ENCODE assay signal across 9 mouse cellular contexts in the genomic region with DNA sequence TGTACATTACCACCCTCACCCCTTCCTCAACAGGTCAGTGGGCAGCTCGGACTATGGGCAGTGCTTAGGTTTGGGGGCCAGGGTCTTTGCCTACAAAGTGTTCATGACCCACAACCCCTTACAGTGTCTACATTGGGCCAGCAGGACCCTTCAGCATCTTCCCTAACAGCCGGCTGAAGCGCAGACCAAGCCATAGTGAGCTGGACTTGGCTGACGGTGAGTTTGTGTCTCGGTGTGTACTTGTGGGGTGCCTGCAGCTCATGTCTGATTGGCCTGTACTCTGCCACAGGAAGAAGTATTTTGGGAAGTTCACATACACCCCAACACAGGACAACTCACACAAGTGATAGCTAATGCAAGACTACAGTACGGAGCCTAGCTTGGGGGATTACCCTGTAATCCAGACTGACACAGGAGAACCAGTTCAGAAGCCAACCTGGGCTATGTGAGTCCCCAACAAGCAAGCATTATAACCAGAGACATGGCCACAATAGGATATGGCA. TPM values are rescaled to one million over a fixed set of nuclear protein-coding genes. Genes with fewer than 3 reads are reported as not detected.
DNase-seq lines count a peak whose midpoint lies in the region; ATAC-seq and TF ChIP-seq lines count a peak whose summit lies in the region.
"Had no signal": no experiment of that assay in that cellular context is flagged by ENCODE, and none has a peak within 500 bp of the region (broad histone marks: within the 10 kb centered on the region; RNA-seq: fewer than 3 reads in every experiment).

No protein-coding gene starts in this region.

- no peak for ATAC-seq in lung, embryonic 14.5 days (ENCODE audit: insufficient read depth)
- ATAC-seq in hindbrain, embryonic 12.5 days (ENCODE audit: low FRiP score), result no peak
- ATAC-seq in liver, embryonic 16.5 days (ENCODE audit: low read depth), result no peak

- no peak overlapping the region for H3K27ac ChIP-seq in cerebellum, adult 2 months (ENCODE audit: insufficient read depth, low read length)
- peak overlapping the region; percentile 44 for H3K27ac ChIP-seq in lung, embryonic 14.5 days (ENCODE audit: low read depth)
- H3K27ac ChIP-seq in hindbrain, embryonic 12.5 days, result no peak overlapping the region
- peak overlapping the region; percentile 98 for H3K27ac ChIP-seq in liver, embryonic 16.5 days (ENCODE audit: low read length)

- TF ChIP-seq CTCF in cerebellum, adult 2 months (IDR thresholded peaks at IDR 0.05; ENCODE audit: borderline replicate concordance, insufficient read depth, low read depth, low read length), result no peak
- TF ChIP-seq CTCF in lung, embryonic 14.5 days (IDR thresholded peaks at IDR 0.05; ENCODE audit: low read depth), result no peak

- no peak overlapping the region for H3K4me3 ChIP-seq in cerebellum, adult 2 months (replicated peaks; ENCODE audit: insufficient read depth, low read depth, low read length)
- H3K4me3 ChIP-seq in lung, embryonic 14.5 days (ENCODE audit: low read depth, low read length), result peak overlapping the region; percentile 39
- 0 out of 2 replicates have a peak overlapping the region, but pooled peaks have one; percentile 4 for H3K4me3 ChIP-seq in hindbrain, embryonic 12.5 days
- H3K4me3 ChIP-seq in liver, embryonic 16.5 days (ENCODE audit: low read depth, low read length), result peak overlapping the region; percentile 71

- WGBS in cerebellum, adult 2 months, result 76% methylated on average over 6 of the region's 6 CpGs
- WGBS in lung, embryonic 14.5 days, result 79% methylated on average over 6 of the region's 6 CpGs
- 78% methylated on average over 6 of the region's 6 CpGs for WGBS in hindbrain, embryonic 12.5 days
- WGBS in liver, embryonic 16.5 days (ENCODE audit: insufficient replicate concordance), result 17% methylated on average over 6 of the region's 6 CpGs

- H3K36me3 ChIP-seq in lung, embryonic 14.5 days (ENCODE audit: insufficient read depth), result peaks cover 38% of the 10 kb centered on the region
- H3K36me3 ChIP-seq in hindbrain, embryonic 12.5 days, result peaks cover 17% of the 10 kb centered on the region
- peaks cover 24% of the 10 kb centered on the region for H3K36me3 ChIP-seq in liver, embryonic 16.5 days (ENCODE audit: control insufficient read depth, insufficient read depth)

- no peaks in the 10 kb centered on the region for H3K27me3 ChIP-seq in cerebellum, adult 2 months (ENCODE audit: control insufficient read depth, insufficient read depth, low read length)
- peaks cover 52% of the 10 kb centered on the region for H3K27me3 ChIP-seq in lung, embryonic 14.5 days (ENCODE audit: insufficient read depth, low read length)
- H3K27me3 ChIP-seq in hindbrain, embryonic 12.5 days, result peaks cover 75% of the 10 kb centered on the region
- peaks cover 22% of the 10 kb centered on the region for H3K27me3 ChIP-seq in liver, embryonic 16.5 days (ENCODE audit: control insufficient read depth, insufficient read depth, low read depth, low read length)

- peaks cover 16% of the 10 kb centered on the region for H3K4me1 ChIP-seq in cerebellum, adult 2 months (ENCODE audit: control insufficient read depth, insufficient read depth, low read length)
- peaks cover 19% of the 10 kb centered on the region for H3K4me1 ChIP-seq in lung, embryonic 14.5 days (ENCODE audit: insufficient read depth)
- H3K4me1 ChIP-seq in hindbrain, embryonic 12.5 days, result peaks cover 44% of the 10 kb centered on the region
- peaks cover 72% of the 10 kb centered on the region for H3K4me1 ChIP-seq in liver, embryonic 16.5 days (ENCODE audit: control insufficient read depth, low read depth, low read length)

- H3K9ac ChIP-seq in lung, embryonic 14.5 days, result no peak overlapping the region
- H3K9ac ChIP-seq in hindbrain, embryonic 12.5 days, result no peak overlapping the region; the same call in 1 of the 2 replicates
- peak overlapping the region; percentile 83 for H3K9ac ChIP-seq in liver, embryonic 16.5 days (ENCODE audit: low read depth, low read length)

- peak; percentile 7 for DNase-seq in cerebellum, adult 11-12 months
- no peak for DNase-seq in cerebellum, adult 2 months
- DNase-seq in lung, embryonic 14.5 days, result no peak
- DNase-seq in lung, postnatal 14 days, result no peak
- DNase-seq in thymus, adult 18-20 months, result no peak
- no peak for DNase-seq in embryo, embryonic 10 days (ENCODE audit: low spot score)
- DNase-seq: kidney, adult 9 months had no signal

- H3K9me3 ChIP-seq in lung, embryonic 14.5 days (ENCODE audit: low read depth, low read length), result no peaks in the 10 kb centered on the region
- no peaks in the 10 kb centered on the region for H3K9me3 ChIP-seq in hindbrain, embryonic 12.5 days (replicated peaks)
- H3K9me3 ChIP-seq in liver, embryonic 16.5 days (replicated peaks; ENCODE audit: control insufficient read depth, low read length), result no peaks in the 10 kb centered on the region

- TF ChIP-seq POLR2A in cerebellum, adult 2 months (IDR thresholded peaks at IDR 0.05; ENCODE audit: borderline replicate concordance, insufficient read depth, low read length), result no peak

- H3K4me2 ChIP-seq in lung, embryonic 14.5 days, result peak overlapping the region; percentile 60
- peak overlapping the region; percentile 8; the same call in 1 of the 2 replicates for H3K4me2 ChIP-seq in hindbrain, embryonic 12.5 days (replicated peaks)
- peak overlapping the region; percentile 93 for H3K4me2 ChIP-seq in liver, embryonic 16.5 days (ENCODE audit: low read depth, low read length)

RNA-seq across cellular contexts. Expression of gene Lyl1, which starts 1.8 kb away (rescaled TPM):
- polyA plus RNA-seq in cerebellum, adult 2 months (2012; rRNA removed), result 1.7 TPM in 2 replicates
- polyA plus RNA-seq in lung, embryonic 14.5 days (2014; fragmentation: Nextera tagmentation; extraction: Ambion mirVana), result 12.0 and 12.5 TPM in 2 replicates
- 4.6 and 4.9 TPM in 2 replicates for polyA plus RNA-seq in hindbrain, embryonic 12.5 days (2016; fragmentation: Nextera tagmentation; extraction: Ambion mirVana)
- polyA plus RNA-seq in liver, embryonic 16.5 days (2015; fragmentation: Nextera tagmentation; extraction: Ambion mirVana), result 43.7 and 45.6 TPM in 2 replicates

RNA-seq across cellular contexts. Expression of gene Nacc1, which starts 15.4 kb away (rescaled TPM):
- polyA plus RNA-seq in cerebellum, adult 2 months (2012; rRNA removed), result 91.0 and 93.9 TPM in 2 replicates
- 29.8 and 33.8 TPM in 2 replicates for polyA plus RNA-seq in lung, embryonic 14.5 days (2014; fragmentation: Nextera tagmentation; extraction: Ambion mirVana)
- 20.9 and 21.3 TPM in 2 replicates for polyA plus RNA-seq in hindbrain, embryonic 12.5 days (2016; fragmentation: Nextera tagmentation; extraction: Ambion mirVana)
- 5.4 and 6.3 TPM in 2 replicates for polyA plus RNA-seq in liver, embryonic 16.5 days (2015; fragmentation: Nextera tagmentation; extraction: Ambion mirVana)

RNA-seq across cellular contexts. Expression of gene Trmt1, which starts 16.9 kb away (rescaled TPM):
- 144 and 148 TPM in 2 replicates for polyA plus RNA-seq in cerebellum, adult 2 months (2012; rRNA removed)
- polyA plus RNA-seq in lung, embryonic 14.5 days (2014; fragmentation: Nextera tagmentation; extraction: Ambion mirVana), result 66.1 and 68.6 TPM in 2 replicates
- 51.2 and 55.9 TPM in 2 replicates for polyA plus RNA-seq in hindbrain, embryonic 12.5 days (2016; fragmentation: Nextera tagmentation; extraction: Ambion mirVana)
- 27.3 and 27.7 TPM in 2 replicates for polyA plus RNA-seq in liver, embryonic 16.5 days (2015; fragmentation: Nextera tagmentation; extraction: Ambion mirVana)

RNA-seq across cellular contexts. Expression of gene G430095P16Rik, which starts 19.8 kb away (rescaled TPM):
- 0.27 and 0.33 TPM in 2 replicates for polyA plus RNA-seq in cerebellum, adult 2 months (2012; rRNA removed)
- 2.7 and 2.8 TPM in 2 replicates for polyA plus RNA-seq in lung, embryonic 14.5 days (2014; fragmentation: Nextera tagmentation; extraction: Ambion mirVana)
- 3.0 and 3.6 TPM in 2 replicates for polyA plus RNA-seq in hindbrain, embryonic 12.5 days (2016; fragmentation: Nextera tagmentation; extraction: Ambion mirVana)
- polyA plus RNA-seq in liver, embryonic 16.5 days (2015; fragmentation: Nextera tagmentation; extraction: Ambion mirVana), result 7.0 and 7.8 TPM in 2 replicates

RNA-seq across cellular contexts. Expression of gene Ier2, which starts 40.4 kb away (rescaled TPM):
- polyA plus RNA-seq in cerebellum, adult 2 months (2012; rRNA removed), result 13.9 and 15.1 TPM in 2 replicates
- 81.7 and 83.8 TPM in 2 replicates for polyA plus RNA-seq in lung, embryonic 14.5 days (2014; fragmentation: Nextera tagmentation; extraction: Ambion mirVana)
- polyA plus RNA-seq in hindbrain, embryonic 12.5 days (2016; fragmentation: Nextera tagmentation; extraction: Ambion mirVana), result 62.5 and 64.8 TPM in 2 replicates
- 17.3 and 20.3 TPM in 2 replicates for polyA plus RNA-seq in liver, embryonic 16.5 days (2015; fragmentation: Nextera tagmentation; extraction: Ambion mirVana)

Comparison
In these comparisons a context has a peak if more than half of its experiments do, and no peak if none do; other contexts are left out.
1. H3K27ac ChIP-seq: peak in lung, embryonic 14.5 days (single experiment) and liver, embryonic 16.5 days (single experiment); none in cerebellum, adult 2 months (single experiment) and hindbrain, embryonic 12.5 days (single experiment).
2. H3K4me2 ChIP-seq: peak in every context shown above with its lines; median percentile 93 in liver, embryonic 16.5 days; 60 in lung, embryonic 14.5 days; 8 in hindbrain, embryonic 12.5 days.